Mouse (Mus musculus): ENCODE data around the gene Eif4ebp2.
A peak's percentile ranks its signal among the peaks of the same experiment; 100 is the strongest.

Gene Eif4ebp2

DNA sequence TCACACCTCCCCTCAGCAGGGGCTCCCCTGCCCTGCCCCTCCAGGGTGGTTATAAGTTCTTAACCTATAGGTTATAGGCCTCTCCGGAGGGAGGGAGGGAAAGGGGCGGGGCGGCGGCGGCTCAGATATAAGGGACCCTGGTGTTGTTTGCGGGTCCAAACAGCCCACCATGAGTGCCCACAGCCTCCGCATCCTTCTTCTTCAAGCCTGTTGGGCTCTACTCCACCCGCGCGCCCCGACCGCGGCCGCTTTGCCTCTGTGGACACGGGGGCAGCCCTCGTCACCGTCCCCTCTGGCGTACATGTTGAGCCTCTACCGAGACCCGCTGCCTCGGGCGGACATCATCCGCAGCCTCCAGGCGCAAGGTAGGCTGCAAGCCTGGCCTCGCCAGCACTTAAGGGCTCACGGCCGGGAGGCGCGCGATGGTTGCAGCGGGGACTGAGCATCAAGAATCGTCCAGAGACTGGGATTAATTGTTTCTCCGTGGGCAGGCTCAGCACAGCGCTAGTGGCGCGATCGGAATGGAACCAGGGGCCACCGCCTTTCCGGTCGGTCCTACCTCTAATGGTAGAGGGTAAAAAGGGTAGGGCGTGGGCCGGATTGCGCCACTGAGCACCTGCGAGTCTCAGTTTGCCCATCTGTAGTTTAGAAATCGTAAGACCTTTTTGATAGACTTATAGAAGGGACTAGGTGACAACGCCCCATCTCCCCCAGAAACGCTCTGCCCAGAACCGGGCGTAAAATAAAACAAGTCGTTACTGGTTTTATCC, 34.1 kb downstream of the Eif4ebp2 start:
- DNase-seq (ENCODE audit: inconsistent ontology term) = peak; percentile 34

DNA sequence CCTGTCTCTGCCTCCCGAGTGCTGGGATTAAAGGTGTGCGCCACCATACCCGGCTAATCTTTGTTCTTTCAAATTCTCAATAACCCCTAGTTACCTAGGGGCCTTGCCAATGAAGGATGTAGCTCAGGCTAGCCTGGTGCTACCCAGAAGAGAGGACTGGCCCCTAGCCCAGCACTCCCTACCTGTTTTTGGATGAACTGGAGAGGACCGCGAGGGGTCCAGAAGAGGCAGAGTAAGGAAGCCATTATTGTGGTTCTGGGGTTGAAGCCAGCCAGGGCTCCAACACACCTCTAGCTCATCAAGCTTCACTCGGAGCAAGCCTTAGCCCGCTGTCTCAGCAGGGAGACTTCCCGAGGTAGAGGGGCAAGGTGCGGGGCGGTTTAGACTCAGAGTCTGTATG, 34.8 kb downstream of the Eif4ebp2 start, which contains the start of gene Nodal:
Nodal (plus strand) TSS at position 301 of the 400 bp plus-strand sequence.
- no peak for DNase-seq (ENCODE audit: inconsistent ontology term)

DNA sequence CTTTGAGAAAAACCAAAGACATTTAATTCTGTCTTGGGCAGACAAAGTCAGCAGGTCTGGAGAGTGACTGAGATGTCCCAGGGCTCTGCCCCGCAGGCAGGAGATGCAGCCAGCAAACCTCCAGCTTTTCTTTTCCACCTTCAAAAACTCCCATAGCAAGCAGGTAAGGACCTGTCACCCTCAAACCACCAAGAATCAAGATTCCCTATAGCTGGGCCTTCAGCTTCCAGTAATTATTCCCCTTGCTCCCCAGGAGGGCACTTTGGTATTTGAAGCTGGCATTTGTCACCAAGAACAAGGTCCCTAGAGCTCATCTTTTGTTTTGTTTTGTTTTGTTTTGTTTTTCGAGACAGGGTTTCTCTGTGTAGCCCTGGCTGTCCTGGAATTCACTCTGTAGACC, 35.4 kb downstream of the Eif4ebp2 start:
- DNase-seq (ENCODE audit: inconsistent ontology term) = no peak

DNA sequence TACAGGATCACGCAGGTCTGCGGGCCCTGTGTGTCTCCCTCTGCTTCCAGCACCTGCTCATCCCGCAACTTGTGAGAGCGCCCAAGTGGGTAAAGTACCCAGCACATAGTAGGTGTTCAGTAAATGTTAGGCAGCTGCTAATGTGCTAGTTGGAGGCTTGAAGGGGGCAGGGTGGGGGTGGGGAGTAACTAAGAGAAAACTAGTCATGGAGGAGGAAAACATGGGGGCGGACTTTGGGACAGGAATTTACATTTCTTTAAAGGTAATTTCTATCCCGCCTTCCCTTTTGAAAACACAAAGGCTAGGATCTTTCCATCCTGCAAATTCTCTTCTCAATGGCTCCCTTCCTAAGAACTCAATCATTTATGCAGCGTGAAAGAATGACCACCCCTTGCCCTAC, 35.9 kb downstream of the Eif4ebp2 start:
- DNase-seq (ENCODE audit: inconsistent ontology term) = no peak

- DNase-seq (ENCODE audit: inconsistent ontology term) = no peak
Measured at GRCm38 (mm10) chr10:61415890-61416289, 36.6 kb downstream of the Eif4ebp2 start.

DNA sequence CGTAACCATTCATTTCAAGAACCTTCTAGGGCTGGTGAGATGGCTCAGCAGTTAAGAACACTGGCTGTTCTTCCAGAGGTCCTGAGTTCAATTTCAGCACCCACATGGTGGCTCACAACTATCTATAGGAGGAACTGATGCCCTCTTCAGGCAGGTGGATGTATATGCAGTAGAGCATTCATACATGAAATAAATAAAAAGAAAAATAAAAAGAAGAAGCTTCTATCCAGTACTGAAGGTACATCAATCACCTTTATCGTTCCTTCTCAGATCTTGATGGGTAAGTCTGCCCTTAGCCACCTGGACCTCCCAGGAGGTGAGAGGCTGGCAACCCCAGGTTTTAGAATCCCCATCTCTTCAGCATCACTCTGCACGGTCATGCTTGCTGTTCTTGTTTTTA, 37.2 kb downstream of the Eif4ebp2 start:
- no peak for DNase-seq (ENCODE audit: inconsistent ontology term)

GRCm38 (mm10) chr10:61412910-61413625, 39.4 kb downstream of the Eif4ebp2 start:
- no peak for DNase-seq (ENCODE audit: inconsistent ontology term)

DNA sequence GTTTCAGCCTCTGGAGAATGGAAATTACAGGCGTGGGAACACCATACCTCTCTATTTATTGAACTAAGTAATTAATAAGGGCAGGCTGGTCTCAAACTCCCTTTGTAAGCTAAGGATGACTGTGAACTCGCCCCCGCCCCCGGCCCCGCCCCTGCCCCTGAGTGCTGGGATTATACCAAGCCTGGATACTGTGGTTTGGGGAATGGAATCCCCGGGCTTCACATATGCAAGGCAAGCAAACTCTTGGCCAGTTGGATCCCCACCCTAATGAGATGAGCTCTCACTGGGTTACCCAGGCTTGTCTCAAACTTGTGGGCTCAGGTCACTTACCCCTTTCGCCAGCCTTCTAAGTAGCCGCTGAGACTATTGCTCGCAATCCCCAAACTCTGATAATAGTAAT, 42.3 kb downstream of the Eif4ebp2 start:
- peak; percentile 15 for DNase-seq (ENCODE audit: inconsistent ontology term)

- DNase-seq (ENCODE audit: inconsistent ontology term) = no peak
Measured at GRCm38 (mm10) chr10:61409776-61410175, 42.7 kb downstream of the Eif4ebp2 start.

- DNase-seq (ENCODE audit: inconsistent ontology term) = no peak
Measured at GRCm38 (mm10) chr10:61405958-61406357, 46.5 kb downstream of the Eif4ebp2 start.

- no peak for DNase-seq (ENCODE audit: inconsistent ontology term)
Measured at GRCm38 (mm10) chr10:61402911-61403310, 49.5 kb downstream of the Eif4ebp2 start.

- DNase-seq (ENCODE audit: inconsistent ontology term) = no peak
Measured at GRCm38 (mm10) chr10:61402480-61402879, 50.0 kb downstream of the Eif4ebp2 start.

GRCm38 (mm10) chr10:61400407-61400806, 52.1 kb downstream of the Eif4ebp2 start:
- no peak for DNase-seq (ENCODE audit: inconsistent ontology term)

DNA sequence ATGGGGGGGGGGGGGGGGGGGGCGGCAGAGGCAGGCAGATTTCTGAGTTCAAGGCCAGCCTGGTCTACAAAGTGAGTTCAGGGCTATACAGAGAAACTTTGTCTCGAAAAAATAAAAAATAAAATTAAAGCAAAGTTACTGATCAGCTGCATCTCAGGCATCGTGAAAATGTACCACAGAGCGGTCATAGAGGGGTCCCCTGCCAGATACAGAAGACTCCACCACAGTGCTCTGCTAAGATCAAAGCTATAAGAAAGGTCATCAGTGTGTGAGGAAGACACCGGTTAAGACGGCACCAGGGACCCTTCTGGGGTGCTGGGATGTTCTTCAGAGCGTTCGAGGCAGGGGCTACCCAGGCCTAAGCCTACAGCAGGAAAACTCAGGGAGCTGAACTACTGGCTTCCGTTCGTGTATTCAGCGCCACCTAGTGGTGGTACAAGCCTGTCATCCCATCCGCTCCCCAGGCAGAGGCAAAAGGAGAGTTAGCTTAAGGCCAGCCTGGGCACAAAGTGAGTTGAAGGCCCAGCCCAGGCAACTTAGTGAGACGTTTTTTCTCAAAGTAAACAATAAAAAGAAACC, 53.2 kb downstream of the Eif4ebp2 start:
- DNase-seq (ENCODE audit: inconsistent ontology term) = peak; percentile 60

DNA sequence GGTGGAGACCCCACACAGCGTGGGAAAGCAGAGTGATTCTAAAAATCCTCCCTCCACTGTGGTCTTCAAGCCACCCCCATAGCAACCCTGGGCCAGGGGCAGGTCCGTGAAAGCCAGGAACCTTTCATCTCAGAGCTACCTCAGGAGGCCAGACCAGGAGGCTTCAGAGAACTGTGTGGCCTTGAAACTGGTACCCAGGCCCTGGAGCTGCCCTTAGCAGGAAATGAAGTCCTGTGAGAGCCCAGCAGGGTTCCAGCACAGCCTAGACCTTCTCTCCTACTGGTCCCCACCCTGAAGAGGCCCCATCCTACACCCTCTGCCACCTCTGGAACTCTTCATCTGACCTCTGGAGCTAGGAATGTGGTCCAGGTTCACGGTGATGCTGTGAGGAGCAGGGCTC, 54.3 kb downstream of the Eif4ebp2 start:
- no peak for DNase-seq (ENCODE audit: inconsistent ontology term)

DNA sequence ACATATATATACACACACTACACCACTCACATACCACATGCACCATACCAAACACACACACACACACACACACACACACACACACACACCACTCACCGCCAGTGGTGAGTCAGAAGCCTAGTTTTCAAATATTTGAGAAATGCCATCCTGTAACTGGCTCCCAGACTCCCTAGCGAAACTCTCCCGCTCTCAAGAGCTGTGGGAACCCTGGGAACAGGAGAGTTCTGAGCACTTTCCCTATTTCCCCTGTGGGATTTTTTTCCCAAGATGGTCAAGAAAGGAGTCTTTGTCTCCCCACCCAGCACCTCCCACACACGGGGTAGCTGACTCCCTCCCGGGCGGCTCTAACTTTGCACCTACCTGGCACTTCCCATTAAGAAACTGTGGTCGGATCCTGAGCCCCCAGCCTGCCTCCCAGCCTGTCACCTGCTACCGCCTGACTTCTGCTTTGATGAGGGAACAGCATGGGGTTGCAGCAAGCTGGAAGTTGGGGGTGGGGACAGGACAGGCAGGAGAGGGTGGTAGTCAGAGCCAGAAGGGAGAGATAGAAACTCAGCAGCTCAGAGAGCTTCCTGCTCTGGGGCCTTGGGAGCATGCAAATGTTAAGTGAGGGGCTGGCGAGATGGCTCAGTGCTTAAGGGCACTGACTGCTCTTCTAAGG, 57.9 kb downstream of the Eif4ebp2 start:
- peak; percentile 81 for DNase-seq (ENCODE audit: inconsistent ontology term)

GRCm38 (mm10) chr10:61392584-61392983, 59.9 kb downstream of the Eif4ebp2 start:
- DNase-seq (ENCODE audit: inconsistent ontology term) = no peak

DNA sequence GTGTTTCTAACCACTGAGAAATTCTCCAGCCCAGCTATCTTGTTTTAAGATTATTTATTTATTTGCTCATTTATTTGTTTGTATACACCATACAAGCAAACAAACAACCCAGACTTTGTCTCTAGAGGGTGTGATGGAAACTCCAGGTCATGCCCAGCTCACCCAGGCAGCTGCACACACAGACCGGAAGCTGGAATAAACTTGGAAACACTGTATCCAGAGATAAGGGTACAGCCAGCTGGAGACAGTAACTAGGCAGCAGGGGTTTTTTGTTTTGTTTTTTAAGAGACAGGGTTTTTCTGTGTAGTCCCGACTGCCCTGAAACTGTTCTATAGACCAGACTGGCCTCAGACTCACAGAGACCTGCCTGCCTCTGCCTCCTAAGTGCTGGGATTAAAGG, 62.3 kb downstream of the Eif4ebp2 start:
- DNase-seq (ENCODE audit: inconsistent ontology term) = no peak

DNA sequence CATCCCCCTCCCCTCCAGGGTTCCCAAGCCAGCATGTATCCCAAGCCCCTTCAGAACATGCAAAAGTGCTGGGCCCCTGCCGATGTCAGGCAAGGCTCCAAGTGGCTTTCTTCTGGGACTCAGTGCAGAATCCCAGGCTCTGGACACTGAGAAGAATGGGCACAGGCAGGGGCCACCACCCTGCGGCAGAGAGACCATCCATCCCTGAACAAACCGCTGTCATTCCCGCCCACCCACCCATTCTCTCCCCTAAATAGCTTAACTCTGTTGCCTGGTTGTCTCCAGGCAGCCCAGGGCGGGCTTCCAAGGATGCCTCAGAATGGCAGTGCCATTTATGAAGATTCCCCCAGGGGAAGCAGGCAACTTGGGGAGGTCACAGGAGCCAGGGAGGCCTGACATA, 63.4 kb downstream of the Eif4ebp2 start:
- DNase-seq (ENCODE audit: inconsistent ontology term) = no peak

- no peak for DNase-seq (ENCODE audit: inconsistent ontology term)
Measured at GRCm38 (mm10) chr10:61386284-61386683, 66.2 kb downstream of the Eif4ebp2 start.

DNA sequence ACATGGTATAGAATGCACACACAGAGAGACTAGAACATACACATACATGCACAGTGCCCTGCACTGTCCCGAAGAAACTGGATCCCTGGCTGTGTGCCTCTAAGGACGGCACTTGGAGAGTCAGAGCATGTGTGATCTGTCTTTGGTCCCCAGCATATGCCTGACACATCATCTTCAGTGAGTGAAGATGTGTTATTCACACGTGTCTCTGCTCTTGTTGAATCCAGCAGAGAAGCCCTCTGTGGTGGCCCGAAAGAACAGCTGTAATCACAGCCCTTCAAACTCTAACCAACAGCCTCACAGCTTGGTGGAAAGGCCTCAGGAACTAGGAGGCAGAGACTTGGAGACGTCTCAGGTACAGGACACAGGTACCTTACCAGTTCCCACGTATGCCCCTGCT, 67.3 kb downstream of the Eif4ebp2 start:
- DNase-seq (ENCODE audit: inconsistent ontology term) = no peak

DNA sequence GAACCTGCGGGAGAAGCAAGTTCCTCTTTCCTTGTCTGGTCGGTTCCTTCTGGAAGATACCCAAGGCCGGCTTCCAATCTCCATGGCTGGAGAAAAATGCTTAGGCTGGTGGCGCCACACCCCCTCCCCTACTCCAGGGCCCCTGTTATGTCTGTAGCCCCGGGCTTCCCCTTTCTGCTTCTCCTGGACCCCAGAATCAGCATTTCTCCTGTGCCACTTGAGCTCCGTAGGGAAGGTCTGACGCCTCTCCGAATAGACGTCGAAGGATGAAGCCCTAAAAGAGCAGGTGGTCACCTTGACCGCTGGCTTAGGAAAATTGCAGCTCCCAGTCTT, 68.8 kb downstream of the Eif4ebp2 start:
- DNase-seq (ENCODE audit: inconsistent ontology term) = no peak
